Mouse (Mus musculus): ENCODE data around the gene Tmem160.

DNA sequence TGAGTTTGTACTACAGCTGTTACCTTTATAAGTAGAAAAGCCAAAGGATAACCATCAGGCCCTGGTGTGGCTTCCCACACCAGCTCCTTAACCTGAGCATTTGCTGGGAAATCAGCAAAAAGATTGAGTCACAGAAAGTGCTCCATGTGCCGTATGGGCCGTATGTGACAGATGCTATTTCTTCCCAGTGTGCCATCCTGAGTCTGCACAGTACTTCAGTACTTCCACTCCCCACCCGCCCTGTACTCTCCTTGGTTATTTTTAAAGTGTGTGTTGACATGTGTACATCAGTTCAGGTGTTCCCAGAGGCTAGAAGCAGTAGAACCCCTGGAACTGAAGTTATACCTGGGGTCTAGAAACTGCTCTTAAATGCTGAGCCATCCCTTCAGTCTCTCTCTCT is 45.6 kb upstream of the Tmem160 start:
- TF ChIP-seq CTCF (IDR thresholded peaks at IDR 0.05; ENCODE audit: low read depth) (no peak), EP300 (IDR thresholded peaks at IDR 0.05; ENCODE audit: low read depth) (no peak)
